Mouse (Mus musculus): ENCODE measurements around the gene Foxf2.

- TF ChIP-seq CTCF (conservative IDR thresholded peaks at IDR 0.05; ENCODE audit: low read length), result no peak
- no peak for TF ChIP-seq NANOG (IDR thresholded peaks at IDR 0.05; ENCODE audit: borderline replicate concordance, low read length)
Observed at GRCm38 (mm10) chr13:31578389-31578788, 47.2 kb upstream of the Foxf2 start.
